Mouse (Mus musculus) limb, embryonic 13.5 days (tissue): ENCODE measurements around the gene Jakmip3. TPM values are rescaled to one million over a fixed set of nuclear protein-coding genes. Genes with fewer than 3 reads are reported as not detected.

Experiments
- ATAC-seq: fragments of 200-750 bp; cut with Nextera tagmentation; 2 replicates; pipeline ENCODE4 v1.8.0; 2017; ENCODE audit warnings: low read depth, moderate number of reproducible peaks, moderate TSS enrichment; ENCODE audit not compliant: low FRiP score
- H3K27ac ChIP-seq: fragments of 300-500 bp; sonication (generic); 2 replicates; pipeline ENCODE4 v1.5.1; 2015; ENCODE audit warnings: inconsistent platforms, mild to moderate bottlenecking, moderate library complexity
- H3K27me3 ChIP-seq: fragments of 300-500 bp; sonication (generic); 2 replicates; pipeline ENCODE4 v1.6.1; 2015; ENCODE audit warnings: mild to moderate bottlenecking, inconsistent platforms
- H3K36me3 ChIP-seq: fragments of 300-500 bp; sonication (generic); 2 replicates; pipeline ENCODE4 v1.6.1; 2015; ENCODE audit warnings: inconsistent platforms, mild to moderate bottlenecking, moderate library complexity
- H3K4me1 ChIP-seq: fragments of 300-500 bp; sonication (generic); 2 replicates; pipeline ENCODE4 v1.6.1; 2015; ENCODE audit warnings: inconsistent platforms
- H3K4me2 ChIP-seq: fragments of 300-500 bp; sonication (generic); replicated peaks from 2 replicates; pipeline ENCODE4 v1.6.1; 2015; ENCODE audit warnings: inconsistent platforms, mild to moderate bottlenecking, moderate library complexity
- H3K4me3 ChIP-seq: fragments of 300-500 bp; sonication (generic); 2 replicates; pipeline ENCODE4 v1.5.1; 2015; ENCODE audit warnings: moderate library complexity, mild to moderate bottlenecking, inconsistent platforms
- H3K9ac ChIP-seq: fragments of 300-500 bp; sonication (generic); 2 replicates; pipeline ENCODE4 v1.6.1; 2015; ENCODE audit warnings: mild to moderate bottlenecking, inconsistent platforms
- H3K9me3 ChIP-seq: fragments of 300-500 bp; sonication (generic); 2 replicates; pipeline ENCODE4 v1.6.1; 2016; ENCODE audit warnings: inconsistent platforms
- WGBS: fragments of 180-500 bp; shearing (Covaris S2); methylation state at CpG from one replicate; pipeline ENCODE4 v1.1.7; 2015; 5-methylcytosine and 5-hydroxymethylcytosine counted together
- polyA plus RNA-seq: library from polyadenylated mRNA; unstranded; fragments of >200 nt; fragmentation: Nextera tagmentation; extraction: Ambion mirVana; gene quantifications from 2 replicates; pipeline ENCODE4 v1.2.1, GENCODE M21; 2015

Jakmip3 gene
- polyA plus RNA-seq, 1 experiment from 2014 or later = 0.46 TPM

- no peaks in the 10 kb centered on the region for H3K9me3 ChIP-seq
- ATAC-seq = no peak
These were observed 15.3 kb downstream of the Jakmip3 start for GRCm38 (mm10) chr7:138955787-138956186.

GRCm38 (mm10) chr7:138957106-138957505 is 16.6 kb downstream of the Jakmip3 start:
- 74% methylated on average over 6 of the region's 6 CpGs for WGBS
- Histone ChIP-seq H3K4me3 (no peak overlapping the region), H3K9me3 (no peaks in the 10 kb centered on the region), H3K27ac (no peak overlapping the region), H3K9ac (no peak overlapping the region), H3K36me3 (no peaks in the 10 kb centered on the region), H3K27me3 (no peaks in the 10 kb centered on the region), H3K4me1 (no peaks in the 10 kb centered on the region), H3K4me2 (no peak overlapping the region)
- ATAC-seq = no peak

More at GRCm38 (mm10) chr7:138955787-138956186, 15.3 kb downstream of the Jakmip3 start:
- Histone ChIP-seq H3K27ac (no peak overlapping the region), H3K9ac (no peak overlapping the region), H3K36me3 (no peaks in the 10 kb centered on the region), H3K4me2 (no peak overlapping the region), H3K4me3 (no peak overlapping the region), H3K27me3 (no peaks in the 10 kb centered on the region), H3K4me1 (no peaks in the 10 kb centered on the region)
- WGBS = 77% methylated on average over 7 of the region's 7 CpGs

DNA sequence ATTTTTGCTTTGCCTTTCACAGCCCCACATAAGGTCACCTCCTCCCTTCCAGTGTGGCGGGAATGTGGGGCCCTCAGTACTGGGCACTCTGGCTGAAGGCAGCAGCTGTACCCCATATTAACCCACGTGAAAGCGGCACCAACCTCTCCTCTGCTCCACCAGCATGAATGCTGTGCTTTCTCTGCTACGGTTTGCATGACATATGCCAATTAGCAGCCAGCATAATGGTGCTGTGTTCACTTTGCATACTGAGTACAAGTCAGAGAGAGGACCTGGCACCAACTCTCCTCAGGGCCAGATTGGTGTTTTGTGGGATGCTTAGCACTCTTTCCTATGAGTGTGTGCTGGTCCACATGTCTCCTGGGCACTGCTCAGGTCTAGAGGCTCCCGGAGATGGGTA is 19.2 kb downstream of the Jakmip3 start:
- no peaks in the 10 kb centered on the region for H3K27me3 ChIP-seq
- H3K4me1 ChIP-seq = no peaks in the 10 kb centered on the region
- ATAC-seq = no peak
- no peak overlapping the region for H3K4me3 ChIP-seq
- no peak overlapping the region for H3K27ac ChIP-seq
- no peak overlapping the region for H3K4me2 ChIP-seq
- H3K36me3 ChIP-seq = no peaks in the 10 kb centered on the region
- 84% methylated on average over 5 of the region's 5 CpGs for WGBS
- no peak overlapping the region for H3K9ac ChIP-seq
- no peaks in the 10 kb centered on the region for H3K9me3 ChIP-seq

DNA sequence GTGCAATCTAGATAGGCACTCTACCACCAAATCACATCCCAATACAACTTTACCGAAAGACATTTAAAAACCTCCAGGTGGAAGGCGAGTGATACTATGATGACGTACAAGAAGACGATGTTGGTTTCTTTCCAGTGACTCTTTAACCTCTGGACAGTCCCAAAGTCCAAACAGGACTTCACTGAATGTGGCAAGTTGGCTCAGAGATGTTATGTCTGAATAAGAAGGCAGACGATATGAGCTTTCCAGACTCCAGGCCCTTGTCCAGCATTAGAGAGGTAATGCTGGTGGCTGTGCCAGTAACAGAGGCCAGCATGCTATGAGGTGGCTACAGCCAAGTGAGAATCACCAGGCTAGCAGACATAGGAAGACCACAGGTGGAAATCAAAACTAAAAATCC is 23.2 kb downstream of the Jakmip3 start:
- no peak overlapping the region for H3K27ac ChIP-seq
- no peak overlapping the region for H3K9ac ChIP-seq
- no peaks in the 10 kb centered on the region for H3K36me3 ChIP-seq
- H3K27me3 ChIP-seq = no peaks in the 10 kb centered on the region
- no peak for ATAC-seq
- no peaks in the 10 kb centered on the region for H3K9me3 ChIP-seq
- no peak overlapping the region for H3K4me2 ChIP-seq
- no peaks in the 10 kb centered on the region for H3K4me1 ChIP-seq
- H3K4me3 ChIP-seq = no peak overlapping the region
- 92% methylated on average over 5 of the region's 5 CpGs for WGBS

DNA sequence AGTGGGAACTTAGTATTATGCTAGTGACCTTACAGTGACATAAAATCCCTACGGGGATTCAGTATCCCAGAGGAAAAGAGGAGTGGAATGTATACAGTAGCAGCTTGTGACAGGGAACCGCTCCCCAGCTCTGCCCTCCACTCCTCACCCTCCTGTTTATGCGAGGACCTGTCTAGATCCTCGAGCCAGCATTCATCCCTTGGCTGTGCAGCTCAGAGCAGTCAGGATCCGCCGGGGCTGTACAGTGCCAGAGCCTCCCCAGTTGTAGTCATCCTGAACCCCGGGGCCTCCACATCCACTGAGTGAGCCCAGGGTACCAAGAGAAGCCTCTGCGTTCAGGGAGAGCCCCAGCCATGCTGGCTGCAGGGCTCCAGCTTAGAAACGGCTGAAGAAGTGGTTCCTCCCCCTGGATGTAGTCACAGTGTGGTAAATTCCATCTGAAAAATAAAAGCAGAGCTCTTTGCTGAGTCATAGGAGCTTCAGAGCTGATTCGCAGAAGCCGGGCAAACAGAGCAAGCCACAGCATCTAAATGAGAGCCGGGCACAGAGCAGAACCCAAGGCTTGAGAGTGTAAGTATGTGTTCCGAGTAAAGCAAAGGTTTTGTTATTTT is 27.6 kb downstream of the Jakmip3 start:
- Histone ChIP-seq H3K4me3 (no peak overlapping the region), H3K27me3 (no peaks in the 10 kb centered on the region), H3K9me3 (no peaks in the 10 kb centered on the region), H3K4me1 (no peaks in the 10 kb centered on the region), H3K27ac (no peak overlapping the region), H3K4me2 (no peak overlapping the region), H3K36me3 (no peaks in the 10 kb centered on the region), H3K9ac (no peak overlapping the region)
- ATAC-seq = no peak
- WGBS = 68% methylated on average over 13 of the region's 13 CpGs

- Histone ChIP-seq H3K4me3 (no peak overlapping the region), H3K9ac (no peak overlapping the region), H3K27me3 (no peaks in the 10 kb centered on the region), H3K4me1 (no peaks in the 10 kb centered on the region), H3K27ac (no peak overlapping the region), H3K9me3 (no peaks in the 10 kb centered on the region), H3K4me2 (no peak overlapping the region), H3K36me3 (no peaks in the 10 kb centered on the region)
- 89% methylated on average over 7 of the region's 7 CpGs for WGBS
- ATAC-seq = no peak
These were observed 37.0 kb downstream of the Jakmip3 start for GRCm38 (mm10) chr7:138977510-138977909.

DNA sequence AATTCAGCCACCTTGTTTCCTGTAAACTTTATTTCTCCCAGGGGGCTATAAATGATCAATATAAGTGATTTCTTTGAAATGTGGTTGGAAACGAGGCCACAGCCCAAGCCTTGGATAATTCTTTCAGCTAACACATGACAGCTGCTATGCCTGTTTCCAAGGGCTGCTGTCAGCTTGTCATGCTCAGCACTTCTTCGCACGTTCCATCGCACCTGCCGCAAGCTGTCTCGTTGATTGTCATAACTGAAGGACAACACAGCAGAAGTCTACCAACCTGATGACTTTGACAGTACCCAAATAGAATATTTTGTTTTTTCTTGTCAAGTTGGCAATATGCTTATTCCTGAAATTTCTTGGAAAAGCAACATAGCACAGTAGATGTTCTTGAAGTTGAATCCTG is 44.0 kb downstream of the Jakmip3 start:
- Histone ChIP-seq H3K4me1 (0 out of 2 replicates have a peak, but pooled peaks cover 4% of the 10 kb centered on the region), H3K9ac (no peak overlapping the region)
- WGBS = 82% methylated on average over 6 of the region's 6 CpGs

GRCm38 (mm10) chr7:138989156-138989555 is 48.6 kb downstream of the Jakmip3 start:
- Histone ChIP-seq H3K27me3 (0 out of 2 replicates have a peak, but pooled peaks cover 3% of the 10 kb centered on the region), H3K27ac (no peak overlapping the region), H3K9me3 (no peaks in the 10 kb centered on the region), H3K4me2 (no peak overlapping the region), H3K4me1 (0 out of 2 replicates have a peak, but pooled peaks cover 4% of the 10 kb centered on the region), H3K4me3 (no peak overlapping the region), H3K9ac (no peak overlapping the region), H3K36me3 (no peaks in the 10 kb centered on the region)
- no peak for ATAC-seq
- 86% methylated on average over 9 of the region's 9 CpGs for WGBS

More for the DNA sequence above, 44.0 kb downstream of the Jakmip3 start:
- Histone ChIP-seq H3K4me3 (no peak overlapping the region), H3K36me3 (no peaks in the 10 kb centered on the region), H3K27me3 (0 out of 2 replicates have a peak, but pooled peaks cover 3% of the 10 kb centered on the region), H3K9me3 (no peaks in the 10 kb centered on the region), H3K27ac (no peak overlapping the region), H3K4me2 (no peak overlapping the region)
- no peak for ATAC-seq

DNA sequence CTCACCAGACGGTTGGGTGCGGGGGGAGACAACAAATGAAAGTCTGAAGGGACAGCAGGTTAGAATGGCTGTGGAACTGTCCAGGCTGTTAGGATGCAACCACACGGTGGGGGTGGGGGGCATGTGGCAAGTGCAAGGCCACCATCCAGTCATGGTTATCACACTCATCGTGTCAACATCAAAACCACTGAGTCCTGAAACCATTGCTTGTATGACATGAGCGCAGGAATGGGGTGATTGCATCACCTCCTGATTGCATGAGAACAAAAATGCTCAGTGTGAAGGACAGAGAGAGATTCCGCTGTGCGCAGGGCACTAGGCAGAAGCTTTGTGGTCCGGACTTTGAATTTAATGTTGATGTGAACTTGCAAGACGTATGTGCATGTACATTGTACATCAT is 62.2 kb downstream of the Jakmip3 start:
- 91% methylated on average over 9 of the region's 9 CpGs for WGBS
- Histone ChIP-seq H3K36me3 (no peaks in the 10 kb centered on the region), H3K27ac (no peak overlapping the region), H3K9me3 (no peaks in the 10 kb centered on the region), H3K4me2 (no peak overlapping the region), H3K4me3 (no peak overlapping the region), H3K9ac (no peak overlapping the region), H3K4me1 (0 out of 2 replicates have a peak, but pooled peaks cover 6% of the 10 kb centered on the region), H3K27me3 (peaks cover 50% of the 10 kb centered on the region)
- ATAC-seq = no peak

DNA sequence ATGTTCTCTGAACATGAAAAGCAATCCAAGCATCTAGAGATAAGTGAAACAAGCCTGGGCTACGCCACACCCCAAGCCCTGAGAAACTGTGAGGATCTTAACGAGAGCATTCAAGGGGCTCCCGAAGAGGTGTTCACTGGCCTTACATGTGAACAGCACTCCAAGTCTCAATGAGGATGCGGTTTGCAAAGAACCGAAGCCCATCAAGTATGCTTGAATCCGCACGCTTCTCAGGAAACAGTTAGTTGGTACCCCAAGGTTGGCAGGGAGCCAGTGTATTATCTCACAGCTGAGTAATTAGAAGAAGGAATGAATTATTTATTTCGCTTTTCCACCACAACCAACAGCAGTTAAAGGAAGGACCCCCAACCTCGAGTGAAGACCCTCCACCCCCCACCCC is 62.7 kb downstream of the Jakmip3 start:
- peaks cover 55% of the 10 kb centered on the region for H3K27me3 ChIP-seq
- H3K36me3 ChIP-seq = no peaks in the 10 kb centered on the region
- ATAC-seq = no peak
- WGBS = 71% methylated on average over 9 of the region's 9 CpGs
- H3K9me3 ChIP-seq = no peaks in the 10 kb centered on the region
- no peak overlapping the region for H3K4me3 ChIP-seq
- no peak overlapping the region for H3K9ac ChIP-seq
- H3K27ac ChIP-seq = no peak overlapping the region
- H3K4me1 ChIP-seq = 0 out of 2 replicates have a peak, but pooled peaks cover 6% of the 10 kb centered on the region
- no peak overlapping the region for H3K4me2 ChIP-seq

- 71% methylated on average over 7 of the region's 7 CpGs for WGBS
- H3K36me3 ChIP-seq = no peaks in the 10 kb centered on the region
- no peak overlapping the region for H3K27ac ChIP-seq
- H3K4me2 ChIP-seq = no peak overlapping the region
- no peak overlapping the region for H3K9ac ChIP-seq
- H3K4me3 ChIP-seq = no peak overlapping the region
- no peak for ATAC-seq
- peaks cover 78% of the 10 kb centered on the region for H3K27me3 ChIP-seq
- H3K4me1 ChIP-seq = peaks cover 47% of the 10 kb centered on the region
- H3K9me3 ChIP-seq = no peaks in the 10 kb centered on the region
These were observed 69.4 kb downstream of the Jakmip3 start for GRCm38 (mm10) chr7:139009786-139010502.

- peaks cover 56% of the 10 kb centered on the region for H3K4me1 ChIP-seq
- H3K27me3 ChIP-seq = peaks cover 82% of the 10 kb centered on the region
- H3K9ac ChIP-seq = no peak overlapping the region
- no peak overlapping the region for H3K27ac ChIP-seq
- H3K4me2 ChIP-seq = no peak overlapping the region
- ATAC-seq = no peak
- WGBS = 39% methylated on average over 3 of the region's 3 CpGs
- no peaks in the 10 kb centered on the region for H3K36me3 ChIP-seq
- H3K9me3 ChIP-seq = no peaks in the 10 kb centered on the region
- no peak overlapping the region for H3K4me3 ChIP-seq
These were observed 70.5 kb downstream of the Jakmip3 start for GRCm38 (mm10) chr7:139011027-139011426.
